Mouse (Mus musculus): Measurements from ENCODE around the gene Pld4.

Gene Pld4

GRCm38 (mm10) chr12:112767036-112767890, 6.8 kb downstream of the Pld4 start:
- DNase-seq (ENCODE audit: low spot score), result no peak

GRCm38 (mm10) chr12:112768166-112768565, 7.7 kb downstream of the Pld4 start:
- DNase-seq (ENCODE audit: low spot score), result no peak

- no peak for DNase-seq (ENCODE audit: low spot score)
Observed at GRCm38 (mm10) chr12:112769031-112769430, 8.6 kb downstream of the Pld4 start.

- no peak for DNase-seq (ENCODE audit: low spot score)
Observed at GRCm38 (mm10) chr12:112769751-112770150, 9.3 kb downstream of the Pld4 start.

- DNase-seq (ENCODE audit: low spot score), result no peak
Observed at GRCm38 (mm10) chr12:112770396-112770795, 9.9 kb downstream of the Pld4 start.

GRCm38 (mm10) chr12:112772306-112772705, 11.9 kb downstream of the Pld4 start:
- DNase-seq (ENCODE audit: low spot score), result no peak

GRCm38 (mm10) chr12:112773366-112773765, 12.9 kb downstream of the Pld4 start:
- DNase-seq (ENCODE audit: low spot score), result no peak

GRCm38 (mm10) chr12:112774026-112774425, 13.6 kb downstream of the Pld4 start:
- no peak for DNase-seq (ENCODE audit: low spot score)

GRCm38 (mm10) chr12:112774481-112774880, 14.0 kb downstream of the Pld4 start:
- DNase-seq (ENCODE audit: low spot score), result no peak

GRCm38 (mm10) chr12:112791026-112791425, 30.6 kb downstream of the Pld4 start:
- DNase-seq (ENCODE audit: low spot score), result no peak

- no peak for DNase-seq (ENCODE audit: low spot score)
Observed at GRCm38 (mm10) chr12:112793601-112794355, 33.3 kb downstream of the Pld4 start.

- DNase-seq (ENCODE audit: low spot score), result no peak
Observed at GRCm38 (mm10) chr12:112794356-112794816, 33.9 kb downstream of the Pld4 start.

- no peak for DNase-seq (ENCODE audit: low spot score)
Observed at GRCm38 (mm10) chr12:112794998-112795397, 34.5 kb downstream of the Pld4 start.

- DNase-seq (ENCODE audit: low spot score), result no peak
Observed at GRCm38 (mm10) chr12:112795466-112796104, 35.1 kb downstream of the Pld4 start.

- DNase-seq (ENCODE audit: low spot score), result no peak
Observed at GRCm38 (mm10) chr12:112796551-112797510, 36.4 kb downstream of the Pld4 start.

GRCm38 (mm10) chr12:112797672-112798331, 37.3 kb downstream of the Pld4 start:
- DNase-seq (ENCODE audit: low spot score), result no peak

GRCm38 (mm10) chr12:112798332-112798681, 37.9 kb downstream of the Pld4 start:
- no peak for DNase-seq (ENCODE audit: low spot score)

GRCm38 (mm10) chr12:112798716-112799115, 38.3 kb downstream of the Pld4 start:
- no peak for DNase-seq (ENCODE audit: low spot score)

- DNase-seq (ENCODE audit: low spot score), result no peak
Observed at GRCm38 (mm10) chr12:112799237-112799970, 38.9 kb downstream of the Pld4 start.

- no peak for DNase-seq (ENCODE audit: low spot score)
Observed at GRCm38 (mm10) chr12:112800476-112800875, 40.0 kb downstream of the Pld4 start.
